Mouse (Mus musculus) heart, postnatal 0 days (tissue): ENCODE data around the gene Tmppe. TPM values are rescaled to one million over a fixed set of nuclear protein-coding genes. Genes with fewer than 3 reads are reported as not detected.

Experiments used
- ATAC-seq: fragments of 200-750 bp; cut with Nextera tagmentation; 2 replicates; pipeline ENCODE4 v1.8.0; 2017; ENCODE audit warnings: low read depth, moderate number of reproducible peaks, moderate library complexity; ENCODE audit not compliant: insufficient read depth
- DNase-seq: peaks from one replicate; pipeline ENCODE4 v3.0.0-alpha.2; 2016; ENCODE audit warnings: low spot score
- H3K27ac ChIP-seq: fragments of 300-500 bp; sonication (generic); 2 replicates; pipeline ENCODE4 v1.5.1; 2014; ENCODE audit warnings: low read depth, mild to moderate bottlenecking
- H3K27me3 ChIP-seq: fragments of 300-500 bp; sonication (generic); 2 replicates; pipeline ENCODE4 v1.6.1; 2014; ENCODE audit warnings: low read length, mixed read lengths; ENCODE audit not compliant: control insufficient read depth, insufficient read depth
- H3K36me3 ChIP-seq: fragments of 300-500 bp; sonication (generic); replicated peaks from 2 replicates; pipeline ENCODE4 v1.6.1; 2014; ENCODE audit warnings: low read length, mixed read lengths; ENCODE audit not compliant: control insufficient read depth, insufficient read depth
- H3K4me1 ChIP-seq: fragments of 300-500 bp; sonication (generic); 2 replicates; pipeline ENCODE4 v1.6.1; 2014; ENCODE audit warnings: antibody characterized with exemption; ENCODE audit not compliant: control insufficient read depth, insufficient read depth
- H3K4me2 ChIP-seq: fragments of 300-500 bp; sonication (generic); 2 replicates; pipeline ENCODE4 v1.6.1; 2014; ENCODE audit warnings: low read depth, mild to moderate bottlenecking, low read length, moderate library complexity
- H3K4me3 ChIP-seq: fragments of 300-500 bp; sonication (generic); 2 replicates; pipeline ENCODE4 v1.5.1; 2014; ENCODE audit warnings: low read depth, low read length
- H3K9ac ChIP-seq: fragments of 300-500 bp; sonication (generic); replicated peaks from 2 replicates; pipeline ENCODE4 v1.6.1; 2014; ENCODE audit warnings: low read depth, low read length, mixed read lengths
- H3K9me3 ChIP-seq: fragments of 300-500 bp; sonication (generic); replicated peaks from 2 replicates; pipeline ENCODE4 v1.6.1; 2016; ENCODE audit warnings: low read length; ENCODE audit not compliant: control insufficient read depth
- CTCF ChIP-seq: IDR thresholded peaks from 2 replicates; pipeline ENCODE4 v1.5.1; 2016; ENCODE audit warnings: antibody characterized with exemption, control low read depth, low read depth
- EP300 ChIP-seq: IDR thresholded peaks from 2 replicates; pipeline ENCODE4 v1.6.1; 2016; ENCODE audit warnings: antibody characterized with exemption, low read depth
- WGBS: fragments of 180-500 bp; shearing (Covaris S2); extraction: QIAGEN DNeasy Blood & Tissue Kit; methylation state at CpG from one replicate; pipeline ENCODE4 v1.1.7; 2014; 5-methylcytosine and 5-hydroxymethylcytosine counted together
- polyA plus RNA-seq: library from polyadenylated mRNA; unstranded; fragments of >200 nt; fragmentation: Nextera tagmentation; extraction: Ambion mirVana; gene quantifications from 2 replicates; pipeline ENCODE4 v1.2.1, GENCODE M21; 2015
- total RNA-seq: library from RNA; depleted of rRNA; stranded (reverse); fragments of >200 nt; gene quantifications from 2 replicates; pipeline ENCODE4 v1.2.3, GENCODE M21; 2014; ENCODE audit warnings: low replicate concordance; rRNA removed

The Tmppe gene
- total and polyA plus RNA-seq, 2 experiments from 2014 or later, result 4.5 to 5.4 TPM

GRCm38 (mm10) chr9:114446887-114447286 lies 46.0 kb downstream of the Tmppe start:
- no peak overlapping the region for H3K9ac ChIP-seq
- ATAC-seq (peak; percentile 76), DNase-seq (peak; percentile 24)
- H3K4me1 ChIP-seq, result no peaks in the 10 kb centered on the region
- no peak overlapping the region for H3K4me2 ChIP-seq
- TF ChIP-seq EP300, result no peak
- TF ChIP-seq CTCF, result no peak
- no peaks in the 10 kb centered on the region for H3K9me3 ChIP-seq
- no peak overlapping the region for H3K4me3 ChIP-seq
- H3K27ac ChIP-seq, result no peak overlapping the region
- no peaks in the 10 kb centered on the region for H3K27me3 ChIP-seq
- 58% methylated on average over 8 of the region's 8 CpGs for WGBS
- peaks cover 3% of the 10 kb centered on the region; the same call in 1 of the 2 replicates for H3K36me3 ChIP-seq

GRCm38 (mm10) chr9:114448700-114449099 lies 47.8 kb downstream of the Tmppe start:
- no peak overlapping the region for H3K27ac ChIP-seq
- no peak overlapping the region for H3K4me2 ChIP-seq
- WGBS, result 64% methylated on average over 5 of the region's 5 CpGs
- 0 out of 2 replicates have a peak, but pooled peaks cover 5% of the 10 kb centered on the region for H3K36me3 ChIP-seq
- no peaks in the 10 kb centered on the region for H3K9me3 ChIP-seq
- H3K4me1 ChIP-seq, result no peaks in the 10 kb centered on the region
- H3K4me3 ChIP-seq, result no peak overlapping the region
- no peak for DNase-seq
- ATAC-seq, result no peak
- H3K27me3 ChIP-seq, result no peaks in the 10 kb centered on the region
- no peak overlapping the region for H3K9ac ChIP-seq
- TF ChIP-seq CTCF (no peak), EP300 (no peak)

DNA sequence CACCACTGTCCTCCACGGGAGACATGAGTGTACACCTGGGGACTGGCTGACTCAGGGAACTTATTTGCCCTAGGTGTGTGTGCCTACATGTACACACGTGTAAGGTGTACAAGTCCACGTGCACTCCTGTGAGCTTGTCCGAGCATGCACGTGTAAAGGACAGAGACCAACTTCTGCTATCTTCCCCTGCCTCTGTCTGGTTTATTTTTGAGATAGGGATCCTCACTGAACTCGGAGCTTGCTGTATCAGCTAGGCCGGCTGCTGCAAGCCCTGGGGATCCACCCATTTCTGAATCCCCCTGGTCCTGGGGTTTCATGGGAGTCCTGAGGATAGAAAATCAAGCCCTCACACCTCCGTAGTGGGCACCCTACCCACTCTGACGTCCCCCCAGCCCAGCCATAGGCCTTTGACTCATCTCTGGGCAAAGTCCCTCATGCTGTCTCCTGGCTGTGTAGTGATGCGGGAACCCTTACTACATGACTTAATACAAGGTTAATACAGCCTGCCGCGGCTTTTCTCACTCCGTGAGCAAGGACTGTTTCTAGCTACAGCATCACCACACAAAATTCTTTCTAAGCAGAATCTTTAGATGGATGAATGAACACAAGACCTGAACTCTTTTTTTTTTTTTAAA lies 48.3 kb downstream of the Tmppe start:
- 71% methylated on average over 13 of the region's 13 CpGs for WGBS

GRCm38 (mm10) chr9:114451615-114452014 lies 50.7 kb downstream of the Tmppe start:
- DNase-seq (no peak), ATAC-seq (no peak)
- WGBS, result 78% methylated on average over 7 of the region's 7 CpGs

More for the DNA sequence above, 48.3 kb downstream of the Tmppe start:
- Histone ChIP-seq H3K4me2 (no peak overlapping the region), H3K27me3 (no peaks in the 10 kb centered on the region), H3K36me3 (0 out of 2 replicates have a peak, but pooled peaks cover 5% of the 10 kb centered on the region), H3K9me3 (no peaks in the 10 kb centered on the region), H3K27ac (no peak overlapping the region), H3K9ac (no peak overlapping the region), H3K4me1 (no peaks in the 10 kb centered on the region), H3K4me3 (no peak overlapping the region)
- DNase-seq (no peak), ATAC-seq (no peak)
- TF ChIP-seq CTCF (no peak), EP300 (no peak)

GRCm38 (mm10) chr9:114452418-114452817 lies 51.5 kb downstream of the Tmppe start:
- Histone ChIP-seq H3K4me1 (no peaks in the 10 kb centered on the region), H3K9ac (no peak overlapping the region), H3K36me3 (peaks cover 25% of the 10 kb centered on the region), H3K27ac (no peak overlapping the region), H3K4me2 (no peak overlapping the region), H3K27me3 (no peaks in the 10 kb centered on the region), H3K4me3 (no peak overlapping the region), H3K9me3 (no peaks in the 10 kb centered on the region)
- DNase-seq (no peak), ATAC-seq (no peak)
- 71% methylated on average over 6 of the region's 6 CpGs for WGBS
- TF ChIP-seq CTCF, result no peak
- TF ChIP-seq EP300, result no peak

More at GRCm38 (mm10) chr9:114451615-114452014, 50.7 kb downstream of the Tmppe start:
- H3K4me2 ChIP-seq, result no peak overlapping the region
- H3K36me3 ChIP-seq, result peaks cover 17% of the 10 kb centered on the region
- TF ChIP-seq CTCF (no peak), EP300 (no peak)
- H3K4me3 ChIP-seq, result no peak overlapping the region
- no peaks in the 10 kb centered on the region for H3K27me3 ChIP-seq
- H3K4me1 ChIP-seq, result no peaks in the 10 kb centered on the region
- H3K27ac ChIP-seq, result no peak overlapping the region
- H3K9ac ChIP-seq, result no peak overlapping the region
- no peaks in the 10 kb centered on the region for H3K9me3 ChIP-seq

- ATAC-seq (no peak), DNase-seq (no peak)
- no peaks in the 10 kb centered on the region for H3K4me1 ChIP-seq
- H3K9me3 ChIP-seq, result no peaks in the 10 kb centered on the region
- H3K27ac ChIP-seq, result no peak overlapping the region
- no peak overlapping the region for H3K4me2 ChIP-seq
- peaks cover 39% of the 10 kb centered on the region for H3K36me3 ChIP-seq
- TF ChIP-seq EP300 (no peak), CTCF (no peak)
- no peak overlapping the region for H3K4me3 ChIP-seq
- H3K9ac ChIP-seq, result no peak overlapping the region
- 89% methylated on average over 2 of the region's 2 CpGs for WGBS
- H3K27me3 ChIP-seq, result no peaks in the 10 kb centered on the region
Measured at GRCm38 (mm10) chr9:114455420-114455819, 54.5 kb downstream of the Tmppe start.

Other genes with a start within 250 kb of the Tmppe start
- gene Bcl2a1c, start 71.0 kb upstream of the Tmppe start, total RNA-seq, result not detected in 2 replicates
- gene Bcl2a1c, start 71.0 kb upstream of the Tmppe start, polyA plus RNA-seq, result not detected in 2 replicates
- gene Crtap, start 10.4 kb upstream of the Tmppe start, total RNA-seq, result 63.1 and 65.0 TPM in 2 replicates
- 75.8 and 80.6 TPM in 2 replicates for gene Crtap, start 10.4 kb upstream of the Tmppe start, polyA plus RNA-seq
- 29.8 and 43.3 TPM in 2 replicates for gene Glb1, start within 50 bp of the Tmppe start, total RNA-seq
- 22.0 and 22.8 TPM in 2 replicates for gene Glb1, start within 50 bp of the Tmppe start, polyA plus RNA-seq
- not detected in 2 replicates for gene Ccr4, start 103.8 kb downstream of the Tmppe start, total RNA-seq
- not detected in 2 replicates for gene Ccr4, start 103.8 kb downstream of the Tmppe start, polyA plus RNA-seq
- gene C130032M10Rik, start 114.6 kb downstream of the Tmppe start, total RNA-seq, result 5.7 TPM in 1 of 2 replicates, not detected in the other
- gene C130032M10Rik, start 114.6 kb downstream of the Tmppe start, polyA plus RNA-seq, result 0.22 and 0.44 TPM in 2 replicates
- under 0.01 and 0.04 TPM in 2 replicates for gene Trim71, start 163.3 kb downstream of the Tmppe start, total RNA-seq
- gene Trim71, start 163.3 kb downstream of the Tmppe start, polyA plus RNA-seq, result not detected in 2 replicates
- 19.7 and 35.6 TPM in 2 replicates for gene Cnot10, start 239.1 kb downstream of the Tmppe start, total RNA-seq
- 24.3 and 25.7 TPM in 2 replicates for gene Cnot10, start 239.1 kb downstream of the Tmppe start, polyA plus RNA-seq